Mouse (Mus musculus): ENCODE measurements around the gene Ppef1.
"Not testable (repeated sequence)": the region's sequence is repeated elsewhere in the genome, so short reads cannot be mapped to it uniquely, and the experiment has no call there.

Ppef1 gene

DNA sequence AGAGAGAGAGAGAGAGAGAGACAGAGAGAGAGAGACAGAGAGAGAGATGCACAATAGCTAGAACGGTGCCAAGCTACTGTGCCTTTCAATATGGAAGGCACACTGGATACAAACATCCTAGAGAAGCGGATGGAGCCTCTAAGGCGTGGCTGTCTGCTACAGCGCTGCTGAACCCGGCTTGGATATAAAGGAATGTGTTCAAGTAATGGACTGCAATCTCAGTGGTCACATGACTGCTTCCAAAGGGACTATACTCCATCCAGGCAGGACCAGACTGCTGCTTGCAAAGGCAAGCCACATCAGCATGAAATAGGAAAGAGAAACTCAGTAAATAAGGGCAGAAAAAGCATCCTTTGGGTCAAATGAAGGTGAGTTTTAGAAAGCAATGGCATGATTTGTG lies at the start of gene Ppef1:
Ppef1 (minus strand) TSS at position 116 of the 400 bp plus-strand sequence.
- no peak for DNase-seq

DNA sequence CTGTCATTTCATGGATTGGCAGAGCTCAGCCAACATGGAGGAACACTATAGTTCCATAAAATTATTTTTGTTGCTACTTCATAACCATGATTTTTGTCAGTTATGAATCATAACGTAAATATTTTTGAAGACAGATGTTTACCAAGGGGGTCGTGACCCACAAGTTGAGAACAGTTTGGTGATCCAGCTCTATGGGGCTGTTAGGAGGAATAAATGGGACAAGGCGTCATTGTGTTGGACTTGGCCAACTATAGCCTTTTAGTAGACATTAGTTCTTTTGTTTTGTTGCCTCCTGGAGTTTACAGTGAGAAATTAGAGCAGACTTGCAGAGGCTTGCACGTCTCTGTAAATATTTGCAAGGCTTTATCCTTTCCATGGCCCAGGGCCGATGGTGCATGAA lies 46.7 kb upstream of the Ppef1 start:
- no peak for DNase-seq

DNA sequence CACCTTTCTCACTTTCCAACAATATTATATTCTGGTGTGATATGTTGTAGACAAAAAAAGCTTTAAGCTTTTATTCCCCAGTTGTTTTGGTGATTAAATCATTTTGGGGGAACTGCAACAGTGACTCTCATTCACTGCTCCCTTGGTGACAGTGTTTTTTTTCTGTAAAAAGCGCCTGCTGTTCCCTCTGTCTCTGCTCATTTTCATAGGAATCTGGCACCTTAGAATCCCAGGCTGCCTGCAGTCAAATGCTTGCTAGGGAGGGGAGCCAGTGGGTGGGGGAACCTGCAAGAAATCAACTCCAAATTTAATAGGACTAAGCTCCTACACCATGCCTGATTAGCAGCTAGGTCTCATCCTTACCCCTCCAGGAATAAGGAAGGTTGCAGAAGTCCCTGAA lies 37.5 kb upstream of the Ppef1 start:
- no peak for DNase-seq

DNA sequence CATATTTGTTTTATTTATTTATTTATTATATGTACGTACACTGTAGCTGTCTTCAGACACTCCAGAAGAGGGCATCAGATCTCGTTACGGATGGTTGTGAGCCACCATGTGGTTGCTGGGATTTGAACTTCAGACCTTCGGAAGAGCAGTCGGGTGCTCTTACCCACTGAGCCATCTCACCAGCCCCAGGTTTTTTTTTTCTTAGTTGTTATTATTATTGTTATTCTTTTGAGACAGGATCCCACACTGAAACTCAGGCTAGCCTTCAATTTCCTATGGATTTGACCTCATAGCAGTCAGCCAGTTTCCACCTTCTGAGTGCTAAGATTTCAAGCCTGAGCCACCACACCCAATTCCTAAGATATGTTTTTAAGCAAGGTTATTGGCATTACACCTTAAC lies 34.1 kb upstream of the Ppef1 start:
- not testable (repeated sequence) for DNase-seq

DNA sequence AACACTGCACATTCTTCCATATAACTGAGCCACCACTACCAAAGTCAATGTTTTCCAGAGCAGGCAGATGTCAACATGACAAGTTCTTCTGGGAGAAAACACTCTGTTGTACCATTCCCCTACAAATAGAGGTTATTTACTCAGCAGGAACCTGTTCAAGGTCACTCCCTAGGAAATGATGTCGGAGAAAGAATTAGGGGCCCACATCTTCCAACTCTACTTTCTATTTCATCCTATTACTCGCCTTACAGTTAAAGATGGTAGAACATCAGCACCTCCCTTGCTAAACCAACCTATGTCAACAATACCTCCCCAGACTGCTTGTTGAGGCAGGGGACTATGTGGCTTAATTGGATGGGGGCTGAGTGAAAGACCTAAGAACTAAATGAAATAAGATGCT lies 32.1 kb upstream of the Ppef1 start, which contains the start of gene Rs1:
Rs1 (plus strand) TSS at position 301 of the 400 bp plus-strand sequence.
- DNase-seq, result no peak

DNA sequence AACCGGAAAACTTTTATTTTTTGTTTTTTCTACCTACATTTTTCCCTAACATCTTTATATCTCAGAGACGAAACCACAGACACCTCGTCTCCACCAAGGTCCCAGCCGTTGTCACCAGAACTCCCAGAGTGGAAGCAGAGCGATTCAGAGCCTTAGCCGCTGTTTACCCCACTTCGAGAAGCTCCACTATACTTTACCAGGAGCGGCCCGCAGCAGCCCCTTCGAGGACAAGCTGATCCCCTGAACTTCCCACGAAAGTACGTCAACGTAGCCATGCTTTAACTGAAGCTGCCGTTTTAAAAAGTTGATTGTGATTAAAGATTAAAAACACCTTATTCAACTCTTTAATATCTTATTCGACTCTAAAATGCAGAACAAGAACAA lies 30.7 kb upstream of the Ppef1 start:
- no peak for DNase-seq

DNA sequence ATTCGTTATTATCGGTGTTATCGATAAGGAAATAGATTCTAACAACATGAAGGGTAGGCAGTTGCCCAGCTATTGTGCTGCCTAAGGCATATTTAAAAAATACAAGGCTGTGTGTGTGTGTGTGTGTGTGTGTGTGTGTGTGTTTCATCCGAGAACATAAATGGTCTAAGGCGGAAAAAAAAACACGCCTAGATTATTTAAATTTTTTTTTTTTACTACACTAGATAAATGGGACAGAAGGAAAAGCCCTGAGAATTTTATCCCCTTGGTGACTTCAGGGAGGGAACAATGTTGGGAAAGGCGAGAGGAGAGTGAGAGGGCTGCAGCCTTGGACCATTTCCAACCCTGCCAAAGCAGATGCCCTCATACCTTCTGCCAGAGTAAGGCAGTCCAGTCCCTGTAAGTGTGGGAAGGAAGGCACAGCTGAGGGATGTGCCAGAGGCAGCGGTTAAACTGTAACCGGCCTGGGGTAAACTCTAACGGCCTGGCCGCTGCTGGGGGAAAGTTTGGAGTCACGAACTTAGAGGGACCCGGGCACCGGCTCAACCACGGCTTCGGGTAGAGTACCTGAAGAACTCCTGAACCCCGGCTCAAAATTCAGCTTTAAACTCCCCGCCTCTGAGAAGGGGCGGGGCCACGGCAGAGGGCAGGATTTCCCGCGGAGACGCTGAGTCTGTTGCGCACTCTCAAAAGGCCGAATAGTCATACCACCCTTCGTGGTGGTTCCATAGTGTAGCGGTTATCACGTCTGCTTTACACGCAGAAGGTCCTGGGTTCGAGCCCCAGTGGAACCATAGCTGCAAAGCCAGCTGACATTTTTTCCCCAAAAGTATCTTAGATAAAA lies 30.0 kb upstream of the Ppef1 start:
- DNase-seq, result peak; percentile 90 to 94

DNA sequence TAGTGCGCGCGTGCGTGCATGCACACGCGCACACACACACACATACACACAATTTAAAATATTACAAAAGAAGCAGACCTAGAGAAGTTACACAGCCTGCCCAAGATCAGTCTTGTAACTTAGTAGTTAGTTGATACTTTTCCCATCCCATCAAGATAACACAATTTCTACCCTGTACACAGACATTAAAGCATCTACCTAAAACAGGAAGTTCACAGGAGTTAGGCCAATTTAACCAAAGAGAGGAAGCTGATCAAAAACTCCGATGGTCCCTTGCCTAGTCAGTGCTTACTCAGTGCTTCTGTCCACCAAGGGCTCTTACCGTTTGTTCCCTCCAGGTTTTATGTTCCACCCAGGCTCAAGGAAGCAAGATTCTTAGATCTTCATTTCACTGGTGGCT lies 15.2 kb upstream of the Ppef1 start:
- no peak for DNase-seq

DNA sequence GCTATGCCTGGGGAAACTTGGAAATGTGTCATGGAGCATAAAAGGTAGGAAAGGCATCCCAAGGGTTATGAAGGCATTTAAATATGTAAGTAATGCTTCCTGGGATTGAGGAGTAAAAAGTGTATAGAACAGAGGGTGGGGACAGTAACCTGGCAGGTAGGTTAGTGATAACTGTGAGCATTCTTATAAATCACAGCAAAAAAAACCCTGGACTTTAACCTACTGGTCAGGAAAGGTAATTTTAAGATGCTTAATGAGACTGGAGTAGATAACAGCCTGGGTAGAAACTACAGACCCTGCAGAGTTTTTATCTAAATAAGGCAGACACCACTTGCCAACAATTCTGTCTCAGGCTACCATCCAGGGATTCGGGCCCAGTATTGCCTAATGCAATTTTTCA lies 13.1 kb upstream of the Ppef1 start:
- DNase-seq, result no peak

DNA sequence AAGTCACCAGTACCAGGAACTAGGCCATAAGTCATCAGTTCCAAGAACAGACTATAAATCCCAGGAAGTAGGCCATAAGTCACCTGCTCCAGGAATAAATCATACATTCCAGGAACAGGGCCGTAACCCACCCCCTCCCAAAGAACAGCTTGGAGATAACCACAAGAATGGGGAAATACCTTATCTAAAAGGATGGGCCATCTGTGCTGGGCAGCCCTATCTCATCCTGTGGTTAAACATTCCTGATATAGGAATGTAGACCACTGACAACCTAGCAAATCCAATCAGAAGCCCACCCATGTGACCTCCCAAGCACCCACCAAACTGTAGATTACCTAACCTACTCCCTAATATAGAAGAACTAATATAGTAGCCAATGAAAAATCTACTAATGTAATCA lies 9.8 kb upstream of the Ppef1 start:
- no peak for DNase-seq

DNA sequence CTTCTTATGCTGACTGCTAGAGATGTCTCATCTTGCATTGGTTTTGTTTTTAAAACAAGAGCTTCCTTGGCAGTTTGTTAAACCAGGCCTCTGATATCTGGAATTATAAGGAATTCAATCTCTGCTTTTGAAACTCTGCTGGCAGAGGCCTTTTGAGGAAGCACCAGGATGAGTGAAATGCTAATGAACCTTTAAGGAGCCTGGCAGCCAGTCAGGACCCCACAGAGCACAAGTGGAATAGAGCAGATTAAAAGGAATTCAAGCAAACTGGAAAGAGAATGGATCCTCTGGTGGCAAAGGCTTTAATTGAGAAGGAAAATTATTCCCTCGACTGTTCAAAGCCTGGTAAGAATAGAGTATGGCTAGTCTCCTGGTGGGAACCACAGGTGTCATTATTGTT lies 36.4 kb downstream of the Ppef1 start:
- DNase-seq, result no peak

DNA sequence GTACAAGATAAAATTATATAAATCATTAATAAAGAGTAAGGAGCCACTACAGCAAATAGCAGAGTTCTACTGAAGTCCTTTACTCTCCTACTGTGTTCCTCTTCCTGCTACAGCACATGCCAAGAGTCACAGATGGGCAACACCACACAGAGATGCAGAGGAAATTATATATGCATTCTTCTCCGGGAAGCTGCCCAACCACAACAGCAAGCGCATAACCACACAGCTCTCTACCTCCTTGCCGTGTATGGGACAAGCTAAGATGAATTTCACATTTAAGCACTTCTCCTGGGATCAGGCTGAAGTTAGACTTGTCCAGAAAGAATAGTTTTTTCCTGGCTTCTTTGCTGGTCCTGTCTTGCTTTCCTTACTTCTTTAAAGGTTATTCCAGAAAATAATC lies 44.0 kb downstream of the Ppef1 start:
- no peak for DNase-seq

DNA sequence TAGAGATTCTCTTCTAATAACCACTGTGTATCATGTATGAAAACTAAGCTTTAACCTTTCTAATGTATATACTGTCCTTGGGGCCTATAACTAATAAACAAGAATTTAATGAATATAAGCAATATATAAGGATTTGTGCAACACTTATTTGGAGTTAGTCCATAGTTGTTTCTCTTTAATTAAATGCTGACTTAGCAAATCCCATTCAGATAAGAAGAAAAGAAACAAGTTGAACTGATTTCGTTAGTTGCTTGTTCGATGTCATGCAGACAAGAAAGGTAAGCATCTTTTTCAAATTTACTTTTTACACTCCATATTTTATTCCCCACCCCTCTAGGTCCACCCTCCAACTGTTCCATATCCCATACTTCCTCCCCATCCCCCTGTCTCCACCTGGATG lies 45.5 kb downstream of the Ppef1 start:
- DNase-seq, result no peak

DNA sequence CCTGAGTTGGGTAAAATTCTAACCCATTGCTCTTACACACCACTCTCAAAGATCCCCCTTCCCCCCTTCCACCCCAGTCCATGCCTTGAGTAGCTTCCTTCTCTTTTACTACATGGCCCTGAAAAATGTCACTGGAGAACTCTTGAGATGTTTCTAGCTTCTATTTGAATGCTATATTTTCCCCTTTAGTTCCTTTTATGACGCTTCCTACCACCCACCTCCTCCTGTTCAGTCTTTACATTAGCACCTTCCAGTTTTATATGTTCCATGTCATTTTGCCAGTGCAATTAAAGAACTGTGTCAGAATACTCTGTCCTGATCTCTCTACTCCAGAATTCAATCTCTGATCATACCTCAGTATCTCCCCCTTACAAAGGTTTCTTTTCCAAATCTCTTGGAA lies 65.6 kb downstream of the Ppef1 start:
- no peak for DNase-seq

DNA sequence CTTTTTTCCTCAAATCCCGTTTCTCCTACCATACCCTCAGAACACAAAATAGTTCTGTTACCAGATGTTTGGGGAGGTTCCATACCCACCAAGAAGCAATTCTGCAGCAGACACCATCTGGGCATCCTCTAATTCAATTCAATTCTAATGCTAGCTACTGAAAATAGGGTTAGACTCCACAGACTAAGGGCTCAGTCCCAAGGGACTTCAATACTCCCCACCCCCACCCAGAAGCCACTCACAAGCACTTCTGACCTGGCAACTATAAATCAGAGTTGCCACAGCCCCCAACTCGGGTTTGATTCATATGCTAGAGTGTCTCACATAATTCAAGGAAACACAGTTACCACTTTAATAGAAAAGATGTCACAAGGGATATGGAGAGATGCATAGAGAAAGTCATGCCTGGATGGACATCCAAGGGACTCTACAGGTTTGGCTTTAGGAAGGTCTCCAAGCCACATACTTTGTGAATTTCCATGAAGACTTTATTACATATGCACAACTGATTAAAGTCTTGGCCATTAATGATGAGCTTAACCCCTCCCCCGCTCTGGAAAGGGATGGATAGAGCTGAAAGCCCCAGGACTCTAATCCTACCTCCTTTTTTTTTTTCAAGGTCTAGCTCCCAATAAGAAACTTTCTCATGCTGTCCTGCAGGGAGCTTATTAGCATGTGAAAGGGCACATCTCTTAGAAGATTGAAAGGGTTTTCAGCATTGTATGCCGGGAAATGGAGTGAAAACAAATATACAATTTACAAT lies 124.5 kb downstream of the Ppef1 start:
- DNase-seq, result no peak

DNA sequence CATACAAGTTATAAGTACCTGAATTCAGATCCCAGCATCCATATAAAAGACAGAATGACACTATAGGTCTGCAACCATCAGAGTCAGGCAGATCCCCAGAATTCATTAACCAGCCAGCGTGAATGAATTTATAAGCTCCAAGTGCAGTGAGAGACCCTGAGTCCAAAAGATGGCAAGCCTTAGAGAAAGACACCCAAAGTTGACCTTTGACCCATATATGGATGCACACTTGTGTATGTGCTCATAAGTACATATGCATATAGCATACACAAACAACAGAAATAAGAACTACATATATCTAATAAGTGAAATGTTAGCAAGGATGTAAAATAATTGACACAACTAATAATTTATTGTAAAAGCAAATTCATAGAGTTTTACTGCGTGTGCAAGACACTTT lies 125.1 kb downstream of the Ppef1 start:
- no peak for DNase-seq

DNA sequence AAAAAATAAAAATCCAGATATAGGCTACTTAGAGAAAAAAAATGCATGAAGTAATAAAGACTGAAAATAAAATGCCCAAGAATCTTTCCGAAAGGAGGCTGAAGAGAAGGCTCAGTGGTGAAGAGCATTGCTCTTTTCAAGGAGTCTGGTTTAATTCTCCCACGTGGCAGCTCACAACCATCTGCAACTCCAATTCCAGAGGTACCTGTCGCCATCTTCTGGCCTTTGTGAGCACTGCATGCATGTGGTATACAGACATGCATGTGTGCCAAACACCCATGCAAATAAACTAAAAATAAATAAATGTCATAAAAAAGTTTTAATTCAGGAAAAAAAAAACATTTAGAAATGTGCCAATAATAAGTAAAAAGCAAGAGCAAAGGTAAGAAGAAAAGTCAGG lies 125.7 kb downstream of the Ppef1 start:
- peak in 1 of 2 experiments; percentile 71 for DNase-seq

DNA sequence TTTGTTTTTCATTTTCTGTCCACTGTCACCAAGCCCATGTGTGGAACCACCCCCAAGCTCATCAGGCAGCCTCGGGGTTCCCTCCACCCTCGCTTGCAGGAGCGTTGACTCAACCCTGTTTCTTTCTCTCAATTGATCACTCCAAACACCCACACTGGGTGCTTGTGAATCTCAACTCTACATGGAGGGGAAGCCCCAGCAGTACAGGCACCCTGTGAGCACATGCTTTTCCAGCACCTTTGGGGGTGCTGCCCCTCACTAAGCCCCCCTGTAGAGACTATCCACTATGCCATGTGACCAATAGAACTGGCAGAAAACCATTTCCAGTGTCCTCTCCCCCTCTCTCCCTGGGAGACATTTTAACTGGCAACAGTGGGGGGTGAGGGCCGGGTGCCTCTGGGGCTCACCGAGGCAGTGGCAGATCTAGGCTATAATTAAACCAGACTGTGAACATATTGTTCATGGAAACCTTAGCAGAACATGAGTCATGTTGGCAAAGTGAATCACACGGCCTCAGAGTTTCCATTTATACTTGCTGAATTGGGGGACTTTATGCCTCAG lies 131.5 kb downstream of the Ppef1 start:
- no peak for DNase-seq

DNA sequence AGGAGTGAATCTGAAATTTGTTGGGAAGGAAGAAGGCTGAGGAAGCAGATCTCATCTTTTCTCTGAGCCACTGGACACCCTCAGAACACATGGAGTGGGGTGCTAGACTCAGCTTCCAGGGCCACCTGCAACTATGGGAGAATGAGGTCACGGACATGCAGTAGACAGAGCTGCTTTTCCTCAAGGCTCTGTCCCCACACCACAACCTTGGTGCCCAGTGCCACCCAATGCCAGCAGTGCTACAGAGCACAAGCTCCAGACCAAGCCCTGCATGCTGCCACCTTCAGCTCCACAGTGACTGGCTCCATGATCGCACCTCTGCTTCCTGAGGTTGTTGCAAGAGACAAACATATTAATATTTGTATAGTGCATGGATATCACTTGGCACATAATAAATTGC lies 132.2 kb downstream of the Ppef1 start:
- DNase-seq, result no peak

DNA sequence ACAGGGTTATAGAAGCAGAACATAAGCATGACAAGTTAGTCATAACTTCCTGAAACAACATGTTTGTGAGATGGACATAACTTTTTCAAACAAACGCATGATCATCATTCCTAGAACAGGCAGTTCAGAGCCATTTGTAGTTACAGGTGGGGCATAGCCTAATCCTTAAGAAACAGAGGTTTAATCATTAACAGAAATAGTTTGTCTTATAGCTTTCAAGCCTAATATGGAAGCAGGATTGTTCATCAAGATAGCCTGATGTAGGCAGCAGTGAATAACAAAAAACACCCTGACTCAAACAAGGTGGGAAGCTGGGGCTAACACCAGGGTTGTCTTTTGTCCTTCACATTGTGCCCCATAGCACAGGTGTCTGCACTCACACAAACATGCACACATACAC lies 132.8 kb downstream of the Ppef1 start:
- DNase-seq, result no peak

DNA sequence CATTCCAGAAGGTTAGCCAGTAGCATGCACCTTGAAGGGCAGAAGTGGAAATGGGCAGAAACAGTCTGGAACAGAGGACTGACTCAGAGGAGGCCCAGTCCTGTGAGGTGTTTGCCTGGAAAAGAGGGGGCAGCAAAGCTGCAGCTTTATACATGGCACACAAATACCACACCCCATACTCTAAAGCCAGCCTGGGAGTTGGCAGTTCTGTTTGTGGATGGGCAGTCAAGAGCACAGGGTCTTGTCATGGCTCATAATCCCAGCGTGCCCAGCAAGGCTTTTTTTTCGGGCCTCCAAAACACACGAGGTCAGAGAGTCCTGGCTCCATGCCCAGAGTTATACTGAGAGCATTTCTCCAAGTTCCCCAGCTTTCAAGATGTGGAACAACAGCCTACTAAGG lies 134.5 kb downstream of the Ppef1 start:
- DNase-seq, result peak; percentile 20 to 47

DNA sequence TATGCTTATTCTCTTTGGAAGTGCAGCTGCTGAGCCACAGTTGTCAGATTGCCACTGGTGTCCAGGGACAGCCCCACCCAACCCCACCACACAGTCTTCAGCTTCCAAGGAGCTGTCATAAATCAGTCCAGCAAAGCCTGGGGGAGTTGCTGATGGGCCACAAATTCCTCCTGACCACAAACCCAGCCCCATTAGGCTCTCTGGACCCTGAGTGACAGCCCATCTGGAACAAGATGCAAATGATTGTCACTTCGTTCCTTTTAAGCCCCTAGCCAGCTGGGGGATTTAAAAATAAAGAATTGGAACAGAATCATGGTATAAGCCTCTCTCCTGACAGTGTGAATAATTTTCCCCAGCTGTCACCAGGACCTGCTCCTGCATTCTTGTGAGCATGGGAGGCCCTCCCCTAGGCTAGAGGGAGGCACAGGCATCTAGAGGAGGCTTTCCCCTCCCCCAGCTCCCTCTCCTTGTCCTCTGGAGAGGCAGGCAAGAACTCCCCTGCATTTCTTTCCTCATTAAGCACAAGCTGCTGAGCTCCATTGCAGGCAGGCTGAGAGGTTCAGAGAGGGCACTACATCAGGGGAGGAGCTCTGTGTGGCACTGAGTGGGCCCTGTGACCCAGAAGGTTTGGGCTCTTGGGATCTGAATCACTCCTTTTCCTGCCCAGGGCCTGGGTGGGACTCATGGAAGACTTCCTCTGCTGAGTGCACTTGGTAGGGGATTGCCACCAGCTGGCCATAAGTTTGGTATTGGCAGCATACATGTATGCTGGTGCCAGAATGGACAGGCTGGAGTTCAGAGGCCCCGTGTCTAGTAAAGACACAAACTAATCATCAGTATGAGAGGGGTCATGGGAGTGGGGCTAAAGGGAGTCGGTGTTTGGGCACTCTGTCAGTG lies 136.8 kb downstream of the Ppef1 start:
- DNase-seq, result peak; percentile 14 to 30

DNA sequence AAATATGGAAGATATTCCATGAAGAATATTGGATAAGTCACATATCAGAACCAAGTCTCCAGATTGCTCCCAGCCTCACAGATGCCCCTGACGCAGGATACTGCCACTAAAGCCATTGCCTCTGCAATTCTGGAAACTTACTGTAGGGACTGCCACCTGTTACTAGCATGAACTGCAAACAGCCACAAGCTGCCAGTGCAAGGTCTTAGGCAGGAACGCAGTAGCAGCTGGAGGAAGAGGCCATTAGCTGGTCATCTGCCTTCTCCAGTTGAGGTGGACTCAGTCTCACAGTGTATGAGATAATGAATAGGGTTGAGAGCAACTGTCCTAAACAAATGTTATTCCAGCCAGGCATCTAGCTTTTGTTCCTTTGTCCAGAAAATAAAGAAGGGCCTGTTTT lies 137.5 kb downstream of the Ppef1 start:
- DNase-seq, result no peak
